Mouse (Mus musculus) myocyte (in vitro differentiated cells): ENCODE measurements around the gene Mtcl1. TPM values are rescaled to one million over a fixed set of nuclear protein-coding genes. Genes with fewer than 3 reads are reported as not detected.

ENCODE experiments used
- H3K27me3 ChIP-seq: one replicate; pipeline ENCODE4 v1.6.1; 2011; ENCODE audit not compliant: control insufficient read depth, insufficient read depth, insufficient read length
- H3K36me3 ChIP-seq: one replicate; pipeline ENCODE4 v1.6.1; 2011; ENCODE audit not compliant: control insufficient read depth, insufficient read depth
- H3K4me2 ChIP-seq: one replicate; pipeline ENCODE4 v1.6.1; 2011; ENCODE audit warnings: low read depth, control low read depth
- H3K4me3 ChIP-seq: one replicate; pipeline ENCODE4 v1.5.1; 2011; ENCODE audit warnings: mild to moderate bottlenecking, control low read depth, moderate library complexity
- H3K79me2 ChIP-seq: one replicate; pipeline ENCODE4 v1.6.1; 2011; ENCODE audit not compliant: control insufficient read depth, insufficient read depth
- H3ac ChIP-seq: one replicate; pipeline ENCODE4 v1.6.1; 2011; ENCODE audit not compliant: control insufficient read depth, insufficient read length
- CEBPB ChIP-seq: IDR thresholded peaks from 2 replicates; pipeline ENCODE4 v1.6.1; 2011; ENCODE audit warnings: mild to moderate bottlenecking, moderate library complexity; ENCODE audit not compliant: poor library complexity, insufficient read depth, severe bottlenecking
- E2F4 ChIP-seq: IDR thresholded peaks from one replicate; pipeline ENCODE4 v1.6.1; 2011; ENCODE audit warnings: mild to moderate bottlenecking, control low read depth, moderate library complexity; ENCODE audit not compliant: insufficient read depth
- MAX ChIP-seq: IDR thresholded peaks from one replicate; pipeline ENCODE4 v1.6.1; 2011; ENCODE audit warnings: low read depth, mild to moderate bottlenecking, control low read depth
- MYOD1 ChIP-seq, 3 experiments: IDR thresholded peaks; one replicate each; pipeline ENCODE4 v1.6.1; 2011; ENCODE audit warnings: control low read depth in 2 of 3, low read depth in 2 of 3, mild to moderate bottlenecking in 2 of 3, moderate library complexity in 1 of 3; ENCODE audit not compliant: insufficient read length in 2 of 3, control insufficient read depth in 1 of 3
- MYOG ChIP-seq, 3 experiments: IDR thresholded peaks; one replicate each; pipeline ENCODE4 v1.6.1; 2011; ENCODE audit warnings: control low read depth in 2 of 3, low read depth in 2 of 3, mild to moderate bottlenecking in 2 of 3; ENCODE audit not compliant: insufficient read length in 2 of 3, control insufficient read depth in 1 of 3, insufficient read depth in 1 of 3
- POLR2A ChIP-seq: IDR thresholded peaks from one replicate; pipeline ENCODE4 v1.6.1; 2011; ENCODE audit warnings: low read depth, mild to moderate bottlenecking, control low read depth, moderate library complexity; ENCODE audit not compliant: insufficient read length
- POLR2AphosphoS2 ChIP-seq: IDR thresholded peaks from one replicate; pipeline ENCODE4 v1.6.1; 2011; ENCODE audit warnings: low read depth, control low read depth; ENCODE audit not compliant: insufficient read length
- REST ChIP-seq: IDR thresholded peaks from one replicate; pipeline ENCODE4 v1.6.1; 2011; ENCODE audit warnings: mild to moderate bottlenecking, control low read depth, moderate library complexity; ENCODE audit not compliant: insufficient read depth, insufficient read length
- SRF ChIP-seq: IDR thresholded peaks from one replicate; pipeline ENCODE4 v1.6.1; 2011; ENCODE audit warnings: low read depth; ENCODE audit not compliant: control insufficient read depth, insufficient read length
- TCF12 ChIP-seq: IDR thresholded peaks from one replicate; pipeline ENCODE4 v1.6.1; 2011; ENCODE audit warnings: mild to moderate bottlenecking, control low read depth; ENCODE audit not compliant: poor library complexity, insufficient read depth, severe bottlenecking
- TCF3 ChIP-seq: IDR thresholded peaks from one replicate; pipeline ENCODE4 v1.6.1; 2011; ENCODE audit warnings: low read depth, control low read depth; ENCODE audit not compliant: insufficient read length
- USF1 ChIP-seq: IDR thresholded peaks from one replicate; pipeline ENCODE4 v1.6.1; 2011; ENCODE audit warnings: low read depth, mild to moderate bottlenecking, control low read depth, moderate library complexity
- polyA plus RNA-seq: library from polyadenylated mRNA; unstranded; fragments of >200 nt; fragmentation: generic; extraction: Trizol; gene quantifications from one replicate; pipeline ENCODE4 v1.2.1, GENCODE M21; 2012; ENCODE audit warnings: missing spikeins

The Mtcl1 gene
- polyA plus RNA-seq, 1 experiment, result 18.3 TPM

DNA sequence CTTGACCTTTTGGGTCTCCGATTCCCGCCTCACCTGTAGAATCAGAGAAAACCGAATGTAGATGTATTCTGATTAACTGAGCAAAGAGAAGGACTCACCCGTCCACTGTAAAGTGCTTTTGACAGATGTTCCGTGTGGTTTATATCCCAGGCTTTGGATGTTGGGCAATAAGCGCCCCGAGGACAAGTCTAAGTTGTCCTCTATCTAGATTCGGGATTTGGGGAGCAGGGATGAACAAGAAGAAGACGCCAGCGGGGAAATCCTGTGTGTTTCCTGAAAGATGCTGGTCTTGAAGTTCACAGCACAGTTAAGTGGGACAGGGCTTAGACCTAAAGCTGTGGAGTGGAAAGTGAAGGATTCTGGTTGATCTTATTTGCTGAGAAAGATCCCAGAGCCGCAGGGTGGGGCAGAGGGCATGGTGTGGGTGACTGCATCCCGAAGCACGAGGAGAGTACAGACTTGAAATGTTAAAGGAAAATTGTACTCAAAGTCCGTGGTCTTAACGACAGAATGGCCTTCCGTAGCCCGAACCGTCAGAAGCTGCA lies 1.0 kb upstream of the Mtcl1 start:
- H3K36me3 ChIP-seq, result no peaks in the 10 kb centered on the region
- H3K27me3 ChIP-seq, result no peaks in the 10 kb centered on the region

DNA sequence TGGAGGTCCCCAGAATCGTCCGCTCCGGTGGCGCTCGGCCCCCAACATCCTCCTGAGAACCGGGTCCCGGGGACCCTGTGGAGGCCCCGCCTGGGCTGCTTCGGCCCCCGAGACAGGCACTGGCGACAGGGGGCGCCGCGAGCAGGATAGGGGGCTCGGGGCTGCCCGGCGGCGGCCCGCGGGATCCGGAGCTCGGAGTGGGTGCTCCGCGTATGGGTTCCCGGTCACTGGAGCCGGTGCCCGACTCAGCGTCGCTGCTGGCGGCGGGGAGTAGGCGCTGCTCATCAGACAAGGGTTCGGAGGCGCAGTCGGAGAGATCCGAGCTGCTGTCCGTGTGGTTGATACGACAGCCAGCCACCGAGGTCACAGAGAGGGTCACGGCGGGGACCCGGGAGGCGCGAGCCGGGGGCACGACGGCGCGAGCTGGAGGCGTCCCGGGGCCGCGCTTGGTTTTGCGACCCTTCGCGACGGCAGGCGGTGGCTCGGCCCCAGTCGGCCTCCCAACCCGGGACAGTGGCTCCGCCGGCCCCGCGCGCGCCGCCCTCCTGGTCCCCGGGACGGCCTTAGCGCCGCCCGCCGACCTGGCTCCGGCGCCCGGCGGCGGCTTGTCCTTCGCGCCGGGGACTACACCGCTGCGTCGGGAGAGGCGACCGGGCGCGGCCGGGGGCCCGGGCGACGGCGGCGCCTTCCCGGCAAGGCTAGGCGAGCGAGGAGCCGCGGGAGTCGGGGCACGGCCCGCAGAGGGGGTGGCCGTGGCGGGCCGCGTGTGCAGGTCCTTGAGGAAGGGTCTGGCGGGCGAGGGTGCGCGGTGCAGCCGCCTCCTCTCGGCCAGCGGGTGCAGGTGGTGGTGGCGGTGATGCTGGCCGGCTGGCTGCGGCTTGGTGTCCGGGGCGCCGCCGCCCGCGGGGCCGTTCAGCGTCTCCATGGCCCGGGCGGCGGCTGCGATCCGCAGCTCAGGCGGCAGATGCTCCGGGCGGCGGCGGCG lies 837 bp downstream of the Mtcl1 start:
- Histone ChIP-seq H3K79me2 (peaks cover 39% of the 10 kb centered on the region), H3K36me3 (no peaks in the 10 kb centered on the region), H3K4me2 (peak overlapping the region; percentile 90), H3K27me3 (no peaks in the 10 kb centered on the region), H3K4me3 (peak overlapping the region; percentile 67), H3ac (peak overlapping the region; percentile 86)
- TF ChIP-seq MYOD1 (IDR thresholded peaks at IDR 0.05; ENCODE audit: control insufficient read depth in 1 of 3, insufficient read length in 2 of 3, low read depth in 2 of 3) (peak in 1 of 3 experiments; percentile 1), CEBPB (no peak), POLR2AphosphoS2 (peak; percentile 19)

More for the DNA sequence above, 1.0 kb upstream of the Mtcl1 start:
- TF ChIP-seq USF1 (no peak), TCF12 (no peak), MYOD1 (IDR thresholded peaks at IDR 0.05; ENCODE audit: control insufficient read depth in 1 of 3, insufficient read length in 2 of 3, low read depth in 2 of 3) (no peak), REST (no peak), MAX (no peak), TCF3 (no peak), E2F4 (no peak), POLR2A (no peak)
- H3K79me2 ChIP-seq, result peaks cover 26% of the 10 kb centered on the region
- peak overlapping the region; percentile 67 for H3K4me3 ChIP-seq
- peak overlapping the region; percentile 86 for H3ac ChIP-seq
- H3K4me2 ChIP-seq, result peak overlapping the region; percentile 79

DNA sequence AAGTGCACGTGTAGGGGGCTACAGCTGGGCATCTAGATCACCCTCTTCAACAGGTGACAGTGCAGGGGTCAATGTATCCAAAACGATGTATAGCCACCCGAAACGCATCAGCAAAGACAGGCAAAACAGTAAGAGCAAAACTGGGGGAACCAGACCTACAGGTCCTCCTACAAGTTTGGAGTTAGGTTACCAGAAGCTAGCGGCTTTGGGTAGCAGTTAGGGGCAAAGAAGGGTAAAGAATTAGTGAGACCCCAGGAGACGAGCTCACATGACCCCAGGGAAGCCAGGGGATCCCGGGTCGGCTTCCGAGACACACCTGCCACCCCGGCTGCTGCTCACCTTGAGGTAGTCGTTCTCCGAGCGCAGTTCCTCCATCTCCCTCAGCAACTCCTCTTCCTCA lies 1.6 kb downstream of the Mtcl1 start:
- TF ChIP-seq MYOD1 (IDR thresholded peaks at IDR 0.05; ENCODE audit: control insufficient read depth in 1 of 3, insufficient read length in 2 of 3, low read depth in 2 of 3), result no peak
- no peak for TF ChIP-seq TCF12
- TF ChIP-seq SRF, result no peak
- no peak for TF ChIP-seq CEBPB
- TF ChIP-seq POLR2A, result no peak
- TF ChIP-seq TCF3, result no peak
- no peak for TF ChIP-seq MYOG (IDR thresholded peaks at IDR 0.05; ENCODE audit: control insufficient read depth in 1 of 3, insufficient read depth in 1 of 3, insufficient read length in 2 of 3, low read depth in 2 of 3)
- TF ChIP-seq MAX, result no peak
- no peak for TF ChIP-seq POLR2AphosphoS2
- TF ChIP-seq REST, result no peak
- no peak for TF ChIP-seq E2F4
- TF ChIP-seq USF1, result no peak
- peak overlapping the region; percentile 86 for H3ac ChIP-seq
- peak overlapping the region; percentile 90 for H3K4me2 ChIP-seq
- peaks cover 46% of the 10 kb centered on the region for H3K79me2 ChIP-seq
- no peaks in the 10 kb centered on the region for H3K36me3 ChIP-seq
- H3K4me3 ChIP-seq, result peak overlapping the region; percentile 67
- no peaks in the 10 kb centered on the region for H3K27me3 ChIP-seq

GRCm38 (mm10) chr17:66447007-66447312 lies 2.6 kb downstream of the Mtcl1 start:
- TF ChIP-seq MYOD1 (IDR thresholded peaks at IDR 0.05; ENCODE audit: control insufficient read depth in 1 of 3, insufficient read length in 2 of 3, low read depth in 2 of 3) (no peak), CEBPB (no peak), USF1 (no peak), MAX (no peak), REST (no peak), POLR2A (no peak), TCF3 (no peak), POLR2AphosphoS2 (no peak), TCF12 (no peak)
- no peaks in the 10 kb centered on the region for H3K27me3 ChIP-seq
- peaks cover 54% of the 10 kb centered on the region for H3K79me2 ChIP-seq
- no peak overlapping the region for H3ac ChIP-seq
- H3K36me3 ChIP-seq, result no peaks in the 10 kb centered on the region
- peak overlapping the region; percentile 90 for H3K4me2 ChIP-seq
- peak overlapping the region; percentile 67 for H3K4me3 ChIP-seq
